Mouse (Mus musculus) kidney, embryonic 15.5 days (tissue): Measurements from ENCODE around the gene Gm14124. TPM values are rescaled to one million over a fixed set of nuclear protein-coding genes. Genes with fewer than 3 reads are reported as not detected.

Source experiments
- ATAC-seq: fragments of 200-750 bp; cut with Nextera tagmentation; replicated peaks from 2 replicates; pipeline ENCODE4 v1.8.0; 2017; ENCODE audit warnings: moderate TSS enrichment; ENCODE audit not compliant: low FRiP score
- H3K27ac ChIP-seq: fragments of 300-500 bp; sonication (generic); 2 replicates; pipeline ENCODE4 v1.5.1; 2015; ENCODE audit warnings: mild to moderate bottlenecking, inconsistent platforms
- H3K27me3 ChIP-seq: fragments of 300-500 bp; sonication (generic); 2 replicates; pipeline ENCODE4 v1.6.1; 2015; ENCODE audit warnings: inconsistent platforms
- H3K36me3 ChIP-seq: fragments of 300-500 bp; sonication (generic); 2 replicates; pipeline ENCODE4 v1.6.1; 2015; ENCODE audit warnings: inconsistent platforms
- H3K4me1 ChIP-seq: fragments of 300-500 bp; sonication (generic); 2 replicates; pipeline ENCODE4 v1.6.1; 2015; ENCODE audit warnings: inconsistent platforms
- H3K4me2 ChIP-seq: fragments of 300-500 bp; sonication (generic); 2 replicates; pipeline ENCODE4 v1.6.1; 2015; ENCODE audit warnings: moderate library complexity, mild to moderate bottlenecking, inconsistent platforms
- H3K4me3 ChIP-seq: fragments of 300-500 bp; sonication (generic); replicated peaks from 2 replicates; pipeline ENCODE4 v1.5.1; 2015; ENCODE audit warnings: mild to moderate bottlenecking, inconsistent platforms
- H3K9ac ChIP-seq: fragments of 300-500 bp; sonication (generic); 2 replicates; pipeline ENCODE4 v1.6.1; 2015; ENCODE audit warnings: mild to moderate bottlenecking, inconsistent platforms
- H3K9me3 ChIP-seq: fragments of 300-500 bp; sonication (generic); replicated peaks from 2 replicates; pipeline ENCODE4 v1.6.1; 2016; ENCODE audit warnings: inconsistent platforms
- WGBS: fragments of 180-500 bp; shearing (Covaris S2); methylation state at CpG from one replicate; pipeline ENCODE4 v1.1.7; 2015; ENCODE audit warnings: mixed read lengths; 5-methylcytosine and 5-hydroxymethylcytosine counted together
- polyA plus RNA-seq: library from polyadenylated mRNA; unstranded; fragments of >200 nt; fragmentation: Nextera tagmentation; extraction: Ambion mirVana; gene quantifications from 2 replicates; pipeline ENCODE4 v1.2.1, GENCODE M21; 2015

Gene Gm14124
- polyA plus RNA-seq, 1 experiment from 2014 or later: not detected

GRCm38 (mm10) chr2:150318973-150319372, 61.7 kb downstream of the Gm14124 start:
- Histone ChIP-seq H3K27ac (no peak overlapping the region), H3K4me2 (no peak overlapping the region), H3K27me3 (no peaks in the 10 kb centered on the region), H3K4me1 (no peaks in the 10 kb centered on the region), H3K9me3 (peaks cover 30% of the 10 kb centered on the region), H3K4me3 (no peak overlapping the region), H3K36me3 (peaks cover 80% of the 10 kb centered on the region), H3K9ac (no peak overlapping the region)
- 94% methylated on average over 1 of the region's 1 CpGs for WGBS
- no peak for ATAC-seq

Other genes starting within 250 kb of the Gm14124 start
- gene Zfp120, start 120.8 kb upstream of the Gm14124 start, polyA plus RNA-seq: 7.2 and 9.0 TPM in 2 replicates
- gene Gm10770, start 77.8 kb upstream of the Gm14124 start, polyA plus RNA-seq: not detected in 2 replicates
- gene Gm14139, start 75.8 kb upstream of the Gm14124 start, polyA plus RNA-seq: not detected in 2 replicates
- 13.2 and 13.6 TPM in 2 replicates for gene Zfp937, start 39.4 kb upstream of the Gm14124 start, polyA plus RNA-seq
- gene Gm21994, start 1.9 kb upstream of the Gm14124 start, polyA plus RNA-seq: 6.9 and 7.2 TPM in 2 replicates
- 2.1 and 4.2 TPM in 2 replicates for gene Gm10130, start 66.2 kb downstream of the Gm14124 start, polyA plus RNA-seq
- gene 3300002I08Rik, start 105.2 kb downstream of the Gm14124 start, polyA plus RNA-seq: 8.7 and 9.1 TPM in 2 replicates
- 10.3 and 11.1 TPM in 2 replicates for gene Zfp442, start 194.0 kb downstream of the Gm14124 start, polyA plus RNA-seq
- 0.09 and 0.34 TPM in 2 replicates for gene Zfp345, start 227.6 kb downstream of the Gm14124 start, polyA plus RNA-seq